Mouse (Mus musculus) megakaryocyte-erythroid progenitor cell, adult 5-6 weeks (primary cell): Measurements from ENCODE around the gene Cyp4f17. TPM values are rescaled to one million over a fixed set of nuclear protein-coding genes. Genes with fewer than 3 reads are reported as not detected.

Experiments used
- total RNA-seq, 2 experiments: library from RNA; stranded (forward) in 1 of 2; stranded (reverse) in 1 of 2; fragments of 200-1000, 215-1000 nt in 1 of 2; fragments of >200 nt in 1 of 2; fragmentation: Nextera tagmentation in 1 of 2; gene quantifications; 2 replicates each; pipeline ENCODE4 v1.2.3; 2014 to 2017

Cyp4f17 gene
- total RNA-seq, 2 experiments from 2014 or later: not detected

Other genes with a start within 250 kb of the Cyp4f17 start
- gene Brd4, start 221.3 kb upstream of the Cyp4f17 start, total RNA-seq (2014; fragmentation: Nextera tagmentation): 167 and 178 TPM in 2 replicates
- 26.7 and 26.8 TPM in 2 replicates for gene Brd4, start 221.3 kb upstream of the Cyp4f17 start, total RNA-seq (2017)
- 124 and 135 TPM in 2 replicates for gene Akap8, start 184.8 kb upstream of the Cyp4f17 start, total RNA-seq (2014; fragmentation: Nextera tagmentation)
- 208 and 214 TPM in 2 replicates for gene Akap8, start 184.8 kb upstream of the Cyp4f17 start, total RNA-seq (2017)
- gene Akap8l, start 155.4 kb upstream of the Cyp4f17 start, total RNA-seq (2014; fragmentation: Nextera tagmentation): 87.7 and 107 TPM in 2 replicates
- 154 and 167 TPM in 2 replicates for gene Akap8l, start 155.4 kb upstream of the Cyp4f17 start, total RNA-seq (2017)
- gene Wiz, start 116.6 kb upstream of the Cyp4f17 start, total RNA-seq (2014; fragmentation: Nextera tagmentation): 53.4 and 63.4 TPM in 2 replicates
- 6.1 and 6.9 TPM in 2 replicates for gene Wiz, start 116.6 kb upstream of the Cyp4f17 start, total RNA-seq (2017)
- 49.4 and 57.4 TPM in 2 replicates for gene Rasal3, start 102.5 kb upstream of the Cyp4f17 start, total RNA-seq (2014; fragmentation: Nextera tagmentation)
- gene Rasal3, start 102.5 kb upstream of the Cyp4f17 start, total RNA-seq (2017): 19.9 and 20.8 TPM in 2 replicates
- 1.5 and 3.0 TPM in 2 replicates for gene Pglyrp2, start 81.9 kb upstream of the Cyp4f17 start, total RNA-seq (2014; fragmentation: Nextera tagmentation)
- gene Pglyrp2, start 81.9 kb upstream of the Cyp4f17 start, total RNA-seq (2017): 2.7 and 3.3 TPM in 2 replicates
- 1.4 and 1.7 TPM in 2 replicates for gene Cyp4f39, start 53.3 kb upstream of the Cyp4f17 start, total RNA-seq (2014; fragmentation: Nextera tagmentation)
- gene Cyp4f39, start 53.3 kb upstream of the Cyp4f17 start, total RNA-seq (2017): 4.3 and 5.9 TPM in 2 replicates
- gene Cyp4f16, start 30.5 kb downstream of the Cyp4f17 start, total RNA-seq (2014; fragmentation: Nextera tagmentation): 6.2 and 9.2 TPM in 2 replicates
- gene Cyp4f16, start 30.5 kb downstream of the Cyp4f17 start, total RNA-seq (2017): 3.4 and 10.3 TPM in 2 replicates
- not detected in 2 replicates for gene Cyp4f37, start 115.3 kb downstream of the Cyp4f17 start, total RNA-seq (2014; fragmentation: Nextera tagmentation)
- gene Cyp4f37, start 115.3 kb downstream of the Cyp4f17 start, total RNA-seq (2017): not detected in 2 replicates
- gene Cyp4f40, start 152.8 kb downstream of the Cyp4f17 start, total RNA-seq (2014; fragmentation: Nextera tagmentation): not detected in 2 replicates
- gene Cyp4f40, start 152.8 kb downstream of the Cyp4f17 start, total RNA-seq (2017): not detected in 2 replicates
- not detected in 2 replicates for gene Cyp4f15, start 179.6 kb downstream of the Cyp4f17 start, total RNA-seq (2014; fragmentation: Nextera tagmentation)
- gene Cyp4f15, start 179.6 kb downstream of the Cyp4f17 start, total RNA-seq (2017): not detected in 2 replicates